12 mouse cellular contexts compared by ENCODE assay signal in the genomic region with DNA sequence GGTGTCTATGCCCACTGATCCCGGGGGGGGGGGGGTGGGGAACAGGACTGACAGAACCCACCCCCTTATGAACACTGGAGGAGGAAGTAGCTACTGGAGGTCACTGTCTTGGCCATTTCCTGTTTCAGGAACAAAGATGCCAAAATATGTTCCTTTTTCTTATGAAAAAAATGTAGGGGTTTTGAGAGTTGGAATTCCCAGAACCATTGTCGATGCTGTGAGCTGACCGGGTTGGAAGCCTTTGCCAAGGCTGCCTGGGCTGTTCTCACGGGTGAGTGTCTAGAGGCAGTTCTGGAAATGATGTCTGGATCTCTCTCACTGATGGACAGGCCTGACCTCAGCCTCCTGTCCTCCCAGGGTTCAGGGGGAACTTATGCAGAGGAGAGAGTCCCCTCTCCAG. TPM values are rescaled to one million over a fixed set of nuclear protein-coding genes. Genes with fewer than 3 reads are reported as not detected.
A peak's percentile ranks its signal among the peaks of the same experiment; 100 is the strongest.
DNase-seq lines count a peak whose midpoint lies in the region; ATAC-seq and TF ChIP-seq lines count a peak whose summit lies in the region.
"Had no signal": no experiment of that assay in that cellular context is flagged by ENCODE, and none has a peak within 500 bp of the region (broad histone marks: within the 10 kb centered on the region; RNA-seq: fewer than 3 reads in every experiment).

No protein-coding gene starts in this region.

- H3K4me2 ChIP-seq in liver, embryonic 11.5 days: no peak overlapping the region; the same call in 1 of the 2 replicates
- peak overlapping the region; percentile 48 for H3K4me2 ChIP-seq in liver, embryonic 15.5 days
- H3K4me2 ChIP-seq: hindbrain, embryonic 15.5 days had no signal

- WGBS in liver, adult 2 months: 36% methylated on average over 4 of the region's 4 CpGs
- WGBS in liver, embryonic 11.5 days: 35% methylated on average over 4 of the region's 4 CpGs
- 11% methylated on average over 4 of the region's 4 CpGs for WGBS in liver, embryonic 15.5 days (ENCODE audit: insufficient replicate concordance)

- no peak overlapping the region for H3K4me3 ChIP-seq in liver, adult 2 months (ENCODE audit: insufficient read depth, low read depth, low read length)
- H3K4me3 ChIP-seq in liver, embryonic 11.5 days (ENCODE audit: low read depth, low read length): no peak overlapping the region
- no peak overlapping the region for H3K4me3 ChIP-seq in liver, embryonic 15.5 days (replicated peaks)
- H3K4me3 ChIP-seq: embryonic facial prominence, embryonic 13.5 days; hindbrain, embryonic 15.5 days had no signal

- no peaks in the 10 kb centered on the region for H3K9me3 ChIP-seq in liver, embryonic 11.5 days (ENCODE audit: control insufficient read depth, low read length)
- H3K9me3 ChIP-seq in liver, embryonic 15.5 days (replicated peaks): no peaks in the 10 kb centered on the region
- H3K9me3 ChIP-seq: embryonic facial prominence, embryonic 13.5 days; G1E; hindbrain, embryonic 15.5 days had no signal

- intact Hi-C loops in heart, postnatal 10 days (cut with DNase I): loop anchor here (5.0 to 10.0 kb wide), 5 partner anchors 163 to 533 kb away; a partner anchor contains a TSS

- H3K9ac ChIP-seq in liver, adult 2 months (ENCODE audit: low read depth, low read length): no peak overlapping the region
- H3K9ac ChIP-seq in liver, embryonic 11.5 days (ENCODE audit: low read depth, low read length): no peak overlapping the region
- no peak overlapping the region for H3K9ac ChIP-seq in liver, embryonic 15.5 days
- H3K9ac ChIP-seq: embryonic facial prominence, embryonic 13.5 days; hindbrain, embryonic 15.5 days had no signal

- TF ChIP-seq CTCF in liver, adult 2 months (IDR thresholded peaks at IDR 0.05; ENCODE audit: low read depth, low read length): no peak

- no peaks in the 10 kb centered on the region for H3K36me3 ChIP-seq in liver, adult 2 months (ENCODE audit: control insufficient read depth, insufficient read depth, low read length)
- H3K36me3 ChIP-seq in liver, embryonic 11.5 days (ENCODE audit: control insufficient read depth, insufficient read depth, low read length): no peaks in the 10 kb centered on the region
- H3K36me3 ChIP-seq in liver, embryonic 15.5 days (replicated peaks): no peaks in the 10 kb centered on the region
- H3K36me3 ChIP-seq: embryonic facial prominence, embryonic 13.5 days; G1E; hindbrain, embryonic 15.5 days had no signal

- peak overlapping the region; percentile 63 for H3K27ac ChIP-seq in liver, adult 2 months (replicated peaks; ENCODE audit: insufficient read depth, low read depth, low read length)
- H3K27ac ChIP-seq in liver, embryonic 11.5 days (ENCODE audit: low read depth, low read length): no peak overlapping the region
- H3K27ac ChIP-seq in liver, embryonic 15.5 days (replicated peaks): peak overlapping the region; percentile 48; the same call in 1 of the 2 replicates
- H3K27ac ChIP-seq: embryonic facial prominence, embryonic 13.5 days; hindbrain, embryonic 15.5 days had no signal

- H3K4me1 ChIP-seq in liver, adult 2 months (ENCODE audit: control insufficient read depth, insufficient read depth, low read length): peaks cover 5% of the 10 kb centered on the region
- H3K4me1 ChIP-seq in liver, embryonic 11.5 days (replicated peaks; ENCODE audit: control insufficient read depth, insufficient read depth, low read length): peaks cover 41% of the 10 kb centered on the region
- H3K4me1 ChIP-seq in liver, embryonic 15.5 days (replicated peaks): peaks cover 32% of the 10 kb centered on the region

- ATAC-seq in liver, embryonic 11.5 days (replicated peaks; ENCODE audit: low FRiP score): no peak
- no peak for ATAC-seq in liver, embryonic 15.5 days (ENCODE audit: insufficient read depth)

- TF ChIP-seq POLR2A in liver, adult 2 months (IDR thresholded peaks at IDR 0.05; ENCODE audit: extremely low read depth, insufficient read depth, low read length): no peak

- no peaks in the 10 kb centered on the region for H3K79me2 ChIP-seq in liver, adult 2 months (ENCODE audit: control insufficient read depth, insufficient read depth, low read length)

- DNase-seq in adrenal gland, adult (ENCODE audit: inconsistent age in 2 of 2, low spot score in 1 of 2): peak; percentile 23 to 67
- no peak for DNase-seq in adrenal gland, postnatal 14 days
- peak; percentile 38 for DNase-seq in liver, adult 2 months (ENCODE audit: extremely low read depth, low read depth, low spot score)
- DNase-seq in liver, embryonic 11.5 days (ENCODE audit: low spot score): no peak
- DNase-seq in heart, postnatal 10 days: peak; percentile 28 to 33
- no peak for DNase-seq in gastrocnemius, adult 8-10 months (ENCODE audit: low spot score in 2 of 2)
- DNase-seq in right cerebral cortex, adult 2 months (ENCODE audit: low spot score in 2 of 2): no peak
- DNase-seq: cerebellum, adult 18-20 months had no signal

- no peaks in the 10 kb centered on the region for H3K27me3 ChIP-seq in liver, adult 2 months (ENCODE audit: control insufficient read depth, insufficient read depth, low read length)
- peaks cover 14% of the 10 kb centered on the region for H3K27me3 ChIP-seq in liver, embryonic 11.5 days (replicated peaks; ENCODE audit: control insufficient read depth, insufficient read depth, low read length)
- peaks cover 64% of the 10 kb centered on the region for H3K27me3 ChIP-seq in liver, embryonic 15.5 days
- H3K27me3 ChIP-seq: hindbrain, embryonic 15.5 days had no signal

RNA-seq across cellular contexts. Expression of a gene that starts 59.0 kb away (rescaled TPM):
- total RNA-seq in adrenal gland, postnatal 14 days (2021): 72.7 and 84.2 TPM in 2 replicates
- total RNA-seq in liver, adult 2 months (2014; rRNA removed): 16.1 and 25.6 TPM in 2 replicates
- 37.2 and 60.8 TPM in 2 replicates for polyA plus RNA-seq in liver, adult 2 months (2012; rRNA removed)
- 14.3 and 19.4 TPM in 2 replicates for polyA plus RNA-seq in liver, embryonic 11.5 days (2014; fragmentation: Nextera tagmentation; extraction: Ambion mirVana)
- total RNA-seq in heart, postnatal 10 days (2021): 10 to 100 TPM; 46.5 to 50.4 TPM
- 2.8 and 4.1 TPM in 2 replicates for polyA plus RNA-seq in liver, embryonic 15.5 days (2015; fragmentation: Nextera tagmentation; extraction: Ambion mirVana)
- total RNA-seq in gastrocnemius, adult 8-10 months (2022): 100 to 1,000 TPM in 2 of 4 experiments, 10 to 100 TPM in 2; 85.3 to 139 (median 108) TPM
- total RNA-seq: G1E had no signal
- polyA plus RNA-seq: G1E had no signal

Comparison
In these comparisons a context has a peak if more than half of its experiments do, and no peak if none do; other contexts are left out.
1. DNase-seq: peak in adrenal gland, adult (2 of 2), liver, adult 2 months (single experiment) and heart, postnatal 10 days (2 of 2); none in adrenal gland, postnatal 14 days (single experiment), liver, embryonic 11.5 days (single experiment), gastrocnemius, adult 8-10 months (0 of 2) and right cerebral cortex, adult 2 months (0 of 2).